Mouse (Mus musculus): ENCODE data around the gene Svopl.

Gene Svopl

DNA sequence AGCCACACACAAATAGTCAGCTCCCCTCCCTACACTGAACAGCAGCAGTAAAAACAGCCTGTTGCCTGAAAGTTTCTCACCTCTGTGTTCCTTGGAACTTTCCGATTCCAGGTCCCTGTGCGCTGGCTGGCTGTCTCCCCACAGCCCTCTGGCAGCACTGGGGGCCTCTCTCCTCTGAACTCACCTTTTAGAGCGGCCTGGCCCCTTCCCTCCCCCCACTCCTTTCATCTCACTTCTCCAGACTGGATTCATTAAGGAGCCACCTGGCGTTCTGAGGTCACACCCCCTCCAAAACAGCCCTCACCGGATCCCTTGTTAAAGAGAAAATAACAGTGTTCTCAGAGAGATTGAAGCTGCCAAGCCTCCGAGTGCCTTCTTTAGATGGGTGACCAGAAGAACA is at the start of gene Svopl:
Gene Svopl, minus strand, starts transcription at position 159 of the 400 bp plus-strand sequence.
- DNase-seq (ENCODE audit: extremely low spot score, low spot score), result peak; percentile 13

DNA sequence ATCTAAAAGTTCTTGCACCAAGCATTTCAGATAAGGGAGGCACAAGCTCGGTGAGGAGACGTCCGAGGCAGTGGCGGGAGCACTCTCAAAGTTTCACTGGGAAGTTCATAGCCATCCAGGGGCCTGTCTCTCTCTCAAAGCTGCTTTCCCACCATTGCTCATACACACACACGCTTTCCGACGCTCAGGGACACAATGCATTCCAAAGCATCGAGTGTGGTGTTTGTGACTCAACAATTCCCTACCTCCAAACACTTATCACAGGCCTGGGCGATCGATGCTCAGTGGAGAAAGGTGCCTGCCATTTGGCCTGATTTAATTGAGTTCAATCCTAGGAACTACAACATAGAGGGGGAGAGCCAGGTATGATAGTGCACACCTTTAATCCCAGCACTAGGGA is 47.9 kb upstream of the Svopl start:
- no peak for DNase-seq (ENCODE audit: extremely low spot score, low spot score)

DNA sequence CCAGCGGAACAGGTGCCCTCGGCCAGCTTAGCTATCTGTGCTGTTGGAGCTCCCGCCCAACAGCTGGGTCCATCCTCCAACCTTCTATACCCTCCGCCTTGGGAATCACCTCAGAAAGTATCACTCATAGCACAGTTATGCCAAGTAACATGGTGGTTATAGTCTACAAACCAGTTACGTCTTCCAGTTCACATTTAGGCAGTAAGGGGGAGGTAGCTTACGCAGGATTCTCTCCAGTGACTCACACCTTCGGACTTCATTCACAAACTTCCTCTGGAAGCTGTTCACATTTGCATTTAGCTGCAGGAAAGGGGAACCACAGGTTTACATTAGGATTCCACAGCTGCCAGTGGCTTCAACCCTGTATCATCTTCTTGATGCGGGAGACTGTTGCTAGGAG is 45.7 kb upstream of the Svopl start:
- DNase-seq (ENCODE audit: extremely low spot score, low spot score), result no peak

DNA sequence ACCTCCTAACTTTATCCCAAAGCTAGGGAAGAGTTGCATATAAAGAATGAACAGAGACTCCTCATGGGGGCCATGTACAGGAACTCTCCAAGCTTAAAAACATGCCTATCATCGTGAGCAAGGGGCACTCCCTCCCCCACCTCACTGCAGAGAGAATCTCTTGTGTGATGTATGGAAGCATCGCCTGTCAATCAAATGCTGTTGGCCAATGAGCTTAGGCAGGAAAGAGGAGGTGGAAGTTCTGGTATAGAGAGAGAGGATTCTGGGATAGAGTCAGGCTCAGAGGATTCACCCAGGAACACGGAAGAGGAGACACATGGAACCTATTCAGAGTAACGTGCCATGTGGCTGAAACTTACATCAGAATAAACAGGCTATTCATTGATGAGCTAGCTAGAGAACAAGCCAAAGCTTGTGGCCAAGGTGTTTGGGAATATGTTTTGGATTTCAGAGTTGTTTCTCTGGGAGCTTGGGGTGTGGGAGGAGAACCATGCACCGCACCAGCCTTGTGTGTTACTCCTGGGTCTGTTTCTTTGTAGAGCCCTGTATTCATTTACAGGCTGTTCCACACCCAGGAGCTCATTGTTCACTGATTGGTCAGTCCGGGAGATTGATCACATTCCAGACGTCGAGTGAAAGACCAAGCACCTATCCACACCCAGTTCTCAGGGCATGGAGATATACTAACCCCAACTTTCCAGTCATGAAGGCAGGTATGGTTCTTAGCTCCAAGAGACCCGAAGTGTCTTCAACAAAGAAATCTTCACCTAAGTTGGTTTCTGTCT is 40.6 kb upstream of the Svopl start:
- DNase-seq (ENCODE audit: extremely low spot score, low spot score), result no peak

DNA sequence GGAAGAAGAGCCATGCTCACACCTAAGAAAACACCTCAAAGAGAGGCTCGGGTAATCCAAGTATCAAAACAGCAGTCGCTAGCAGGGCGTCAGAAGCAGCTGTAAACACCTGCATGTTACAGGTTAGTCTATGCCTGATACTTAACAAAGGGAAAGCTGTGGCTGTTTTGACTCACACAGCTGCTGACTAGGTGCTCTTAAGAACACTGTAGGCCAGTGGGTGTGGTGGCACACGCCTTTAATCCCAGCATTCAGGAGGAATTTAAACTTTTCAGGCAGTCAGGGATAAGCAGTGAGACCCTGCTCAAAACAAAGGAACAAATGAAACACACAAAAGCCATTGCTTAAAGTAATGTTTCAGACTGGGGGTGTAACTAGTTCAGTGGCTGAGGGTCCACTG is 36.4 kb upstream of the Svopl start:
- DNase-seq (ENCODE audit: extremely low spot score, low spot score), result no peak

DNA sequence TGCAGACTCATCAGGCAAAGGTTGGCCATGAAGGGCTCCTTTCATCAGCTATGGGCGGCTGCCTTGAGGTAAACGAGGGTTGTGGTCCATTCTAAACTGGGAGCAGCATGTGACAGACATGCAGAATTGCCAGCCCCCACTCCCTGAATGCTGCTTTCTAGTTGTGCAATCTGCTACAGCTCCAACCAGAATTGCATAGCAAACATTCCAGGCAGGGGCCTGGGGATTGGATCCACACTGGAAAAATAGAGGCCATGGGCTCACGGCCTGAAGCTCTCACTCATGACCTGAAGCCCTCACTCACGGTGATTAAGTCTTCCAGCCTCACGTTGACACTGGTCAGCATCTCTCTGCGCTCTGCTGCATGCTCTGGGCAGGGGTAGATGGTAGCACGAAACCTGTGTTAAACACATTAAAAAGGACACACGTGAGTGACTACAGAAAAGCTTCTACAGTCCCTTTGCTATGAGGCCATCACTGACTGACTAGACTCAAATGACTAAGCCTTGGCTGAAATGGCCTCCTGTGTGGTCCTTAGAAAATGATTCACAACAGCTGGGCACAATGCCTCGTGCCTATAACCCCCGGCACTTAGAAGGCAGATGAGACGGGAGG is 35.0 kb upstream of the Svopl start:
- no peak for DNase-seq (ENCODE audit: extremely low spot score, low spot score)

DNA sequence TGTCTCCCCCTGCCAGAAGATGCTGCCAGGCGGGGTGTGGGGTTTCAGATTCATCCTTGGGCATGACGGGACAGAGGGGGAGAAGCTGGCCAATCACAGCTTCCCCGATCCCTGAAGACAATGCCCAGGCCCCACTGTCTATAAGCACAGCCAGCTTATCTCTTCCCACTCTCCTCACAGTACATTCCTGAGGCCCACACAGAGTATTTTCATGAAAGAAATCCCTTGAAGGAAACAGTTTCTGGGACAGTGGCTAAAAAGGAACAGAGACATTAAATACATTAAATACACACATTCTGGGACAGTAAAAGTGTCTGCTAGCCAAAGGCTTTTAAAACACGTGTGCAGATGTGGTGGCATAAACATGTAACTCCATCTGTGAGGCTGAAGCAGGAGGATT is 33.6 kb upstream of the Svopl start:
- DNase-seq (ENCODE audit: extremely low spot score, low spot score), result no peak

DNA sequence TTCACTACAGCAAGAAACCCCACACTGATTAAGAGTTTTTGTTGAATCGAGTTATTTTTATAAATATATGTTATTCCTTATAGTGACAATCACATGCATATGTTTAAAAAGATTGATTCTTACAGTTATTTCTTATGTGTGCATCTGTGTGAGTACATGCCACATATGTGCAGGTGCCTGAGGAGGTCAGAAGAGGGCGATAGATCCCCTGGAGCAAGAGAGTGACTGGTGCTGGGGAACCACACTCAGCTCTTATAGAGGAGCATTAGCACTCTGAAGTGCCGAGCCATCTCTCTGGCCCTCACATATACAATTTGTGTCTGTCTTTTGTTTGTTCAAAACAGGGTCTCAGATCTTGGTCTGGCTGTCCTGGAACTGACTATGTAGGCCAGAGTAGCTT is 26.8 kb upstream of the Svopl start:
- no peak for DNase-seq (ENCODE audit: extremely low spot score, low spot score)

DNA sequence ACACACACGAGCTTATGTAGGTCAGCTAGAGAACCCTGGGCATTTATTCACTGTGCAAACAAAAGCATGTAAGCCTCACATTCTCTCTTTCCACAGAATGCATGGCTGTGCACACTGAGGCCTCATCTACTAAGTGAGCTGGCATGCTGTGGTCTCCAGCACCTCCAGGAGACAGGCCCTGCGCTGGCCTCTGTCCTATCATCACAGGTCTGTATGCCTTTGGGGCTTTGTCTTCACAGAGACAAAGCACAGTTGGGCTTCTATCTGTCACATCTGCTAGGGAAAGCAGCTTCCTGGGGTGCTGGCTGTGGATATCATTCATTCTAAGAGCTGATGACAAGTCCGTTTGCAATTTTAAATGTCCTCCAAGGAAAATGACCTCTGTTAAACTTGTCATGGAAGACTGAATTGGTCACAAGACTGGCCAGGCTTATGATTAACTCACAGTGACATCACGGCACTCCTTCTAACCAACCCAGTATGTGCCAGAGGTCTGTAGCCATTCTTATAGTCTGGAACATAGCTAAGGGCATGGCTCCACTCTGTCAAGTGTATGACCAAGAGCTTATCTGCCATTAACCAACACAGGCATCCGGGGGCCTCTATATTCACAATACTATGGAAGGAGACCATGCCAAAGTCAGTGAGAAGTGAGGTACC is 25.5 kb upstream of the Svopl start:
- DNase-seq (ENCODE audit: extremely low spot score, low spot score), result no peak

DNA sequence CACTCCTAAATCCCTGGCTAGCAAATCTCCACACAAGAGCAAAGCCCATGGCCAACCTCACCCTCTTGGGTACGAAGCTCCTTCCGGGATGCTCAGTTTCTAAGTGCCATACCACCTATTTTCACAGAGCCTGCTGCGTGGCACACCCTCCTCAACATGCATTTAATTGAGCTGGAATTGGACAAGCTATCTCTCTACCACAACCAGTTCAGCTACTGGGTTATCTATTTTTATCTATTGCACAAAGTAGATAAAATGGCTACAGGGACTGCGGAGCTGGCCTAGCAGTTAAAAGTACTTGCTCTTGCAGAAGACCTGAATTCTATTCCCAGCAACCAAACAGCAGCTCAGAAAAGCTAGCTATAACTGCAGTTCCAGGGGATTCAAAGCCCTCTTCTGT is 24.5 kb upstream of the Svopl start:
- DNase-seq (ENCODE audit: extremely low spot score, low spot score), result no peak

DNA sequence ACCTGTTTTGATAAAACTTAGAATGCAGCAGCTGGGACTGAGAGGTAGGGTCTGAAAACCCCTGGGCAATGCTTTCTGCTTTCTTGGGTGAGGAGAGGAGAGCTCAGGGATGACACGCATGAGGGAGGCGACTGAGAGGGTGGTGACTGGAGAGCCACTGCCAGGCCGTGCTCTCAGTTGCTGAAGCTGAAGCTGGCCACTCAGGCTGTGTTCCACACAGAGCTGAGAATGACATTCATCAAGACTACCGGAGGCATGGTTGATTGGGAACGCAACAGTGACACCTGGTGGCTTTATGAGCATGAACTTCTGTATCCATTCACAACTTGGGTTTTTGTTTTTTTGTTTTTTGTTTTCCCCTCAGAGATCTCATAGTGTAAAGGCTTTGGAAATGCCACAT is 19.4 kb upstream of the Svopl start:
- peak; percentile 55 for DNase-seq (ENCODE audit: extremely low spot score, low spot score)

DNA sequence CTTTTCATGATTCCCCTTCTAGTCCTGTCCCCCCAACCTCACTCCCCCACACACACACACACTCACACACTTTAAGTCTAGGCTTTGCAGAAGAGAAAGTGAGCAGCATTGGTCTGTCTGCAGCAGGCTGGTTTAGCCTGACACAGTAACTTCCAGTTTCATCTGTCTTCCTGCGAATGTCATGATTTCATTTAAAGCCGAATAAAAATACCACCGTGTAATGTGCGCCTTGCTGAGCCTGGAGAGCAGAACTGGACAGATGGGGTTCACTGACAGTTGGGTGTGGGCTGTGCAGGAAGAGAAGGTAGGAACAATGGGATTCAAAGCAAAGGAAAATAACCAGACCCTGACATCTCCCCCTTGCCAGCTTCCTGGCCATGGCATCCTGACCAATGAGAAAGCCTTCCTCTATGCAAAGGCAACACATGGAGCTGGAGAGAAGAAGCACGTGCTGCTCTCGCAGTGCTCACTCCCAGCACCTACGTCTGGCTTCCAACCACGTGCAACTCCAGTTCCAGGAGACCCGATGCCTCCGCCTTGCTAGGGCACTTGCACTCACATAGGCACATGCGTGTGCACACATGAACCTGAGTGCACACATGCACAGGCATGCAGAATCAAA is 18.8 kb upstream of the Svopl start:
- DNase-seq (ENCODE audit: extremely low spot score, low spot score), result no peak

DNA sequence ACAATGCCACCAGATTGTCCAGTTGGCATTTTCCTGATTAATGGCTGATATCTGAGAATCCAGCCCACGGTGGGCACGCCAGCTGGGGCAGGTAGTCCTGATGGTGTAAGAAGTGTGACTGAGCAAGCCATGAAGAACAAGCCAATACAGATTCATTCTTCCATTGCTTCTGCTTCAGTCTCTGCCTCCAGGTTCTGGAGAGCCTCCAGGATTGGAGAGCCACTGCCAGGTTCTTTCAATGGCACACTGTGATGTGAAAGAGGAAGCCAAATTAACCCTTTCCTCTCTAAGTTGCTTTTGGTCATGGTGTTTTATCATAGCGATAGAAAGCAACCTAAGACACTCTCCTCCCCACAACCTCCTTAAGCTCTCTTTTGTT is 18.3 kb upstream of the Svopl start:
- DNase-seq (ENCODE audit: extremely low spot score, low spot score), result no peak

DNA sequence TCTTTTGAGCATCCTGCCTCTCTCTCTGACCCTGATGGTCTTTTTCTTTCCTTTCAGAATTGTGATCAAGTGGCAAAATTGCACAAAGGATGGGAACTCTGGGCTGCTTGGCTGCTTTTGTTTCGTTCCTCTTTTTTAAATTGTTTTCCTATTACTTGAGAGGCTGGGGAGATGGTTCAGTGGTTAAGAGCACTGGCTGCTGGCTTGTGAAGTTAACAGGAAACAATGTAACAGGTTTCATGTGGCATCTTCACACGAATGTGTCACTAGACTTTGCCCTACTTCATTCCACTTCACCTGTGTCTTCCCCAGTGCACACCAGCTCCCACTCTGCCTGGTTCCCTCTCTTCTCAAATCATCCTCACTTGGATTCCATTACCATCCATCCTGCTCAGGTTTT is 17.8 kb upstream of the Svopl start:
- DNase-seq (ENCODE audit: extremely low spot score, low spot score), result no peak

DNA sequence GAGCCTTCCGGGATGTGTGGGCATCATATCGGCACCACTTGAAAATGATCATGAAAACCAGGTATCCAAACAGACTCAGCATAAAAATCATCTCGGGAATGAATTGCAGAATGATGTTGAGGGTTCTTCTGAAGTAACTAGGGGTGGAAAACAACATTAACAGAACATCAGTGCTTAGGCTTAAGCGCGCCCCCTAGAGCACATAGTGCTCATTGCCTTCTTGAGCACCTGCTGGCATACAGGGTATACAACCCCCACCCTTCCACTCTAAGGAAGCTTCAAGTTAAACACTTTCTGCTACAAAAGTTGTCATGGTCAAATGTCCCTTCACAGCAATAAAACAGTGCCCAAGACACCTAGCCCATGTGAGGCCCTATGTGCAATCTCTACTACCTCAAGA is 12.0 kb upstream of the Svopl start:
- DNase-seq (ENCODE audit: extremely low spot score, low spot score), result no peak

DNA sequence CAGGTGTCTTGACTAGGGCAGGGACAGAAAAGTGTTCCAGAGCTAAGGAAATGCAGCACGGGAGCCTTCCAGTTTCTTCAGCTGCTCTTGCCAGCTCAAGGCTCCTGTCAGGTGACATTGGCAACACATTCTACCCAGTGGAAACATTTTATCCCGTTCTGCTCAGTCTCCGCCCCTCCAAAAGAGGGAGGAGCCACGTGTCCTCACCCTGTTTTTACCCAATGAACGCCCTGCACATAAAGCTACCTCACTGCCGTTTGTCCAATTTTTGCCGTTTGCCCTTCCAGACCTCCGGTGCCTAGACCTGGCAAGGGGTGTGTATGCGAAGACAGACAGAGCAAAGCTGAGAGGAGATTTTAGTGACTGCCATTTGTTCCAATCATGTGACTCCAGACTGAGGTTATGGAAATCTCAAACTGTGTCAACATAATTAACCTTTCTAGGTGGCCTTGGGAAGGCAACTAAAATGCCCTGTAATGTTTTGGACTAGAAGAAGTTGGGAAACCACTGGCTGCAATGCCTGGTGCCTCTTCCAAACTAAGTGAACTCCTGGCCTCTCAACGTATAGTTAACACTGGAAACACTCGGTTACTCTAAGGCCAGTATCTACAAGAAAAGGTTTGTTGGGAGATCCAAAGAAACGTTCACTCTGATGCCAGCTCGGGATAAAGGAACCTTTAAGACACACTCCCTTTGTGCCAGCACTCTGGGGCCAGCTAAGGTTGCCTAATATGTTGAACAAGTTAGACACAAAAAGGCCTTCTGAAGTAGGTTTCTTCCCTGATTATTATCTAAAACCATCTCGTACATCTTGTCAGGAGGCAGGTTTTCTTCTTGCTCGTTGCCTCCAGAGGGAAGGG is 8.9 kb upstream of the Svopl start:
- DNase-seq (ENCODE audit: extremely low spot score, low spot score), result no peak

DNA sequence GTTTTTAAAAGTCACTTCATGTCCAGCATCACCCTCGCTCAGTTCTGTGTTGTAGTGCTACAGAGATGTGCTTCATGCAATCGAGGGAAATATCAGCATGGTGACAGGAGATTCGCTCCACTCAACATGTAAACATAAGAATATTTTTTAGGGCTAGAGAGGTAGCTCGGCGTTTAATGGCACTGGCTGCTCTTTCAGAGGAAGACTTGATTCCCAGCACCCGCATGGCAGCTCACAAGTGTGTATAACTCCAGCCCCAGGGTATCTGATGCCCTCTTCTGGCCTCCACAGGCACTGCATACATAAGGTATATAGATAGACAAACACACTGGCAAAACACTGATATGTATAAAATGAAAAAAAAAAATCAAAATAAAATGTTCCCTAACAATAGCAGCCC is 2.8 kb upstream of the Svopl start:
- DNase-seq (ENCODE audit: extremely low spot score, low spot score), result no peak

DNA sequence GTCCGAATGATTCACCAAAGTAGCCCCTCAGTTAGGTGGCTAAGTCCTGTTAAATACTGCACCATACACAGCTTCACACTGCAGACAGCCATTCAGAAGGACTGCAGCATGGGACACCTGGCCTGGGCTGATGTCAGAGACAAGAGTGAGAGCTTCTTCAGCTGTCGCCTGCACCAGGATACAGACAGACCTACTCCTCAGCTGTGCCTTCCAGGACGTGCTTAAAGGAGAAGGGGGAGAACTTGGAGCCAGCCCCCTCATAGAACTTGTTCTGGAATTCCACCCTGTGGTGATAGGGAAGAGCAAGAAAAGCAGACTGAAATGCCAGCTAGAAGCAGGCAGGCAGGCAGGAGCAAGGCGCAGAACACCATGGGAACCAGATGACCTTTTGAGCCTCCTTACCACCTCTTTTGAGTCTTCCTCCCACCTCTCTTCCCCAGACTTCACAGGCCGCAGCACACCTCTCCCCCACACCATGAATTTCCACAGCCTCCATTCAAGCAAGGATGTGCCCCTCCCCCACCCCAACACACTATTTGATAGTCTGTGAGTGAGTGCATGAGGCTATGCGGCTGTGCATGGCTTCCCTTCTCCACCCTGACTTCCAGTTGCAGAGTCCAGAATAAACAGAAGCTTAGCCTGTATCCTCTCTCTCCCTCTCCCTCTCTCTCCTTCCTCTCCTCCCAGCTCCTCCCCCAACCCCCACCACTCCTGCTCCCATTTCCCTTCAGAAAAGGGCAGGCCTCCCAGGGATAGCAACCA is 2.2 kb upstream of the Svopl start:
- peak; percentile 23 for DNase-seq (ENCODE audit: extremely low spot score, low spot score)

DNA sequence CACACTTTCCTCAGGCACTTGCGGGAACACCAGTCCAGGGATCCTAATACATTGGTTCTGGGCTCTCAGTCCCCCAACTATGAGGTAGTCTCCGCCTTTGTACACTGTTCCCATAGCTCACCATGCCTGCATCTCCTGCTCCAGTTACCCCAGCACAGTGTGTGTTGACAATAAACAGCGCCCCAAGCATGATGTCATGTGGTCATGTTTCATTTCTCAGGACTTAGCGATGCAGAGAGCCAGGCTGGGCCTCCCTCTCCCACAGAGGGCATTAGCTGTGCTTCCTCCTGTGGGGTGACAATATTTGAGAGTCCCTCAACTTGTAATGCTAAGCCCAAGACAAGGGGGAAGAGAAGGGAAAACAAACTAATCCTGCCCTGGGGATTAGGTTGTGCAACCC is 1.2 kb upstream of the Svopl start:
- DNase-seq (ENCODE audit: extremely low spot score, low spot score), result no peak

DNA sequence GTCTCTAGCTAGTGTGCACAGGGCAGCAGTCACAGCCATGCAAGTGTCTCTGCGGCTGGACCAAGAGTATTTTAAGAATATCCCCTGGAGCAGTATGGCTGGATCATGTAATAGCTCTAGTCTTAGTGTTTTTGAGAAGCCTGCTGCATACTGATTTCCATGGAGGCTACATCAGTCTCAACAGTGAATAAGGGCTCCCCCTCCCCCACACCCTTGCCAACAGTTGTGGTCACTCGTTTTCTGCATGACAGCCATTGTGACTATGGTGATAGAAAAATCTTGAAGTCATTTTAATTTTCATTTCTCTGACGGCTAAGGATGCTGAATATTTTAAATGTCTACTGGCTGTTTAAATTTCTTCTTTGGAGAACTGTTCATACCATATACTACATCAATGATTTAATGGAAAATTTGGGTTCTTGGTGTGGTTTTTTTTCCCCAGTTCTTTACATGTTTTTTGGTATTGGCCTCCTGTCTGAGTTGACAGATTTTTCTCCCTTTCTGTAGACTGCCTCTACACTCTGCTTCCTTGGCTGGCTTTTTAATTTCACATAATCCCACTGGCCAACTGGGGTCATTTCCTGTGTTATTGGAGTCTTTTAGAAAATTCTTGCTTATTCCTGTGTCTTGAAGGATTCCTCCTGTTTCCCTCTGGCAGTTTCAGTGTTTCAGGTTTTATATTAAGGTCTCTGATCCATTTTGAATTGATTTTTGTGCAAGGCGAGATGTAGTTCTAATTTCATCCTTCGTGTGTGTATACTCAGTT is 13.8 kb downstream of the Svopl start:
- no peak for DNase-seq (ENCODE audit: extremely low spot score, low spot score)
